Mouse (Mus musculus): ENCODE data around the gene Tmem202.

- TF ChIP-seq CTCF (conservative IDR thresholded peaks at IDR 0.05; ENCODE audit: insufficient read depth, insufficient read length, low read depth, low read length) (no peak), POLR2A (IDR thresholded peaks at IDR 0.05; ENCODE audit: low read depth, low read length) (no peak)
Observed at GRCm38 (mm10) chr9:59547869-59548268, 8.2 kb upstream of the Tmem202 start.
